Mouse (Mus musculus) natural killer cell, adult 2 months (primary cell): Measurements from ENCODE around the gene Cebpa.

Experiments used
- DNase-seq, 2 experiments: peaks; one replicate each; pipeline ENCODE4 v3.0.0; 2022; ENCODE audit warnings: low spot score in 2 of 2

The Cebpa gene

GRCm38 (mm10) chr7:35120146-35120691, 1.1 kb downstream of the Cebpa start:
- no peak for DNase-seq

GRCm38 (mm10) chr7:35121150-35121549, 2.1 kb downstream of the Cebpa start:
- DNase-seq = no peak

- no peak for DNase-seq
Observed at GRCm38 (mm10) chr7:35122401-35123320, 3.6 kb downstream of the Cebpa start.

DNA sequence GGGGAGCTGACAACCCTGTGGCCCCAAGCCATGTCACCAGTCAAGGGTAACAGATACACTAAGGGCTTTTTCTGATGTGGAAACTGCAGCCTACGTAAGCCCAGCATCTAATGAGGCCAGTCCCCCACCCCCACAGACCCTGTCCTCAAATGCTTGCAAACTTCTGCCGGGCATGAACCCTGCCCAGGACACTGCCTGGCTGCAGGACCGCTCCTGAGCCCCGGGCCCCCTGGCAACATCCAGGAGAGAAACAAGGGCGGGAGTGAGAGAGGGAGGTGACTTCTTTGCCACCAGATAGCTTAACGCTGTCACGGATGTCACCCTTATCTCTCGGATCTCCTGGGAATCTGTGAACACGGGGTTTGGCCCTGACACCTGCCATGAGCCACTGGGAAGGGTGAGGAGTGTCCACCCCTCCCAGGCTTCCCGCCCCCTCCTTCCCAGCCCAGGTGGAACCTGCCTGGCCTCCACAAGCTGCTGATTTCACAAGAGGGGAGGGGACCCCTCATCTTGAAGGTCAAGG, 4.4 kb downstream of the Cebpa start:
- no peak for DNase-seq

DNA sequence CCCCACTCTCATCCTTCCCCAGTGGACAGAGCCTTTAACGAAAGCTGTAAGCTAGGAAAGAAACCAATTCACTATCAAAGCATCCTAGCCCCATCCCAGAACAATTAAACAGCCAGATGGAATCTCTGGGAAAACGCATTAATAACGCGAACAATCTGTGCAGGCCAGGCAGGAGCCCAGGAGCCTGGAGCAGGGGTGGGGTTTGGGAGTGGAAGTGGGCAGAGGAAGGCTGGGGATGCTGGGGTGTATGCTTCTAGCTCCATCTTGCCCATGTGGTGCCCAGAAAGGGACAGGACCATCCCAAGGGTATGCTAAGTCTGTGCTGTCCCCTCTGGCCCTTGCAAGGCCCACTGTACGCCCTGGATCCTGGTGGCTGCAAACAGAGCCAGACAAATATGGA, 5.1 kb downstream of the Cebpa start:
- no peak for DNase-seq

DNA sequence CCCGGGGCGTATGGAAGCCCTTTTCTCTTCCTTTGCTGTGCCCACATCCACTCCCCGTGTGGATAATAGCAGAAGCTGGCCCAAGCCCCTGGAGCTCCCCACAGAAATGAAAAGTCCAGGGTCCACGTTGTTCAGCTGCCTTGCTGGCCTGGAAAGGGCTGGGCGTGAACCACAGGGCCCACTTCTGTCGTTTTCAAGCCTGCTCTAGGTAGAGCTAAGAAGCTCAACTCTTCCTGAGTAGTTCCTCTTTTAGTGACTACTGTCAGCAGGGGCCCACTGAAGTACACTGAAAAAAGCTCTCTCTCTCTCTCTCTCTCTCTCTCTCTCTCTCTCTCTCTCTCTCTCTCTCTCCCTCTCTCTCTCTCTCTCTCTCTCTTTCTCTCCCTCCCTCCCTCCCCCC, 5.7 kb downstream of the Cebpa start:
- DNase-seq = no peak

- DNase-seq = no peak
Observed at GRCm38 (mm10) chr7:35125971-35126370, 6.9 kb downstream of the Cebpa start.

DNA sequence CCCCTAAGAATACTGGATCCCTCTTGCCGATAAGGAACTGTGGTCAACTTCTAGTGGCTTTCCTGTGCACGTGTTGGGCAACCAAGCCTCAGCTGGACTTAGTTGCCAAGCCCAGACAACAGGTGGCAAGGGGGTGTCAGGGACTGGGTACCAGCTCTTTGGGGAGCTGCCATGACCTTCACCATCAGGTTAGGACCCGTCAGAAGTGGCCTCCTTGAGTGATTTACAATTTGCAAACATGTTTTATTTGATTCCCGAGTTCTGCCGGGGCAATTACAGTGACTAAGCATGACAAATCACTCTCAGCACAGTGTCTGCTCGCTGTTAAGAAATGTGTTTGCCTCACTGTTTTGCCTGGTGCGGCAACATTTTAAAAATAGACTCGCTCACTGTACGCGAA, 7.9 kb downstream of the Cebpa start:
- DNase-seq = no peak

- no peak for DNase-seq
Observed at GRCm38 (mm10) chr7:35127721-35128120, 8.6 kb downstream of the Cebpa start.

- DNase-seq = no peak
Observed at GRCm38 (mm10) chr7:35128677-35129567, 9.8 kb downstream of the Cebpa start.

DNA sequence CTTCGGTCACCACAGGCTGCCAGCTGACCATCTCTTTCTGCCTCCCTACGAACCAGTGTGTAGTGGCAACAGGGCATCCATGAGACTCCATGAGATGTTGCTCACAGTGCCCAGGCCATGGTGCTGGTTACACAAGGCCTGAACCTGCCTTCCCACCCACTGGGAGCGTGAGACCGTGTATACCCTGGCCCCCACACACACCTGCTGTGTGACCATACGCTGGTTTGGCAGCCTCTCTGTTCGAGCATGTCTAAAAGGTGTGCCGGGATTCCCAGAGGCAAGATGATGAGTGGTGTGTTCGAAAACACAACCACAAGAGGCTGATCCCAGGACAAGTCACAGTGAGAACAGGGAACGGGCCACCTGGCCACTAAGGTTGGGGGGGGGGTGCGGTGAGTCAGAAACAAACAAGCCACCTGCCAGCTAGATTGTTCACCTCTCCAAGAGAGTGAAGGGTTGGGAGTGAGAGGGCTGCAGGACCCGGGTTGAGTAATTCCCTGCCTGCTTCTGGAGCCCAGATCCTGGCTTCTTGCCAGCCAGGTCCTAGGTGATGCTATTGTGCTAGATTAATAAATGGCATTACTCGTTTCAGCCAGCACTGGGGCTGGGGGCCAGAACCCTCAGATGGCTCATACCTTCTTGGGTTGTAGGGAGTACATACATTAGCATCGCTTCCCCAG, 11.1 kb downstream of the Cebpa start:
- no peak for DNase-seq

DNA sequence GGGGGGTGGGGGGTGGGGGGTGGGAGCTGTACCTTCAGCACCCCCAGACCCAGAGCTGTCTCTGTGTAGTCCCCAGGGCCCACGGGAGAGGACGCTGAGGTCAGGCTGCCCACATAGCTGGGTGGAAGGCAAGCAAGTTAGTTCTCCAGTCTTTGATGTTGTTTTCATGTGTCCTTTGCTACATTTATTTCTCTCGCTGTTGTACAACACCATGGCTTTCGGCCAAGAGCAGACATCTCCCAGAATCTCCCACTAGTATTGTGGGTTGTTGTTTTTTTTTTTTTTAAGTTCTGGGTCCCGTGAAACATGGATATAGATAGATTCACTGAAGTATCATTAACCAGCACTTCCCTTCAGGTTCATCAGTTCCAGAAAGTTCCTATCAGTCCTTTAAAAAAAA, 11.8 kb downstream of the Cebpa start:
- DNase-seq = no peak

DNA sequence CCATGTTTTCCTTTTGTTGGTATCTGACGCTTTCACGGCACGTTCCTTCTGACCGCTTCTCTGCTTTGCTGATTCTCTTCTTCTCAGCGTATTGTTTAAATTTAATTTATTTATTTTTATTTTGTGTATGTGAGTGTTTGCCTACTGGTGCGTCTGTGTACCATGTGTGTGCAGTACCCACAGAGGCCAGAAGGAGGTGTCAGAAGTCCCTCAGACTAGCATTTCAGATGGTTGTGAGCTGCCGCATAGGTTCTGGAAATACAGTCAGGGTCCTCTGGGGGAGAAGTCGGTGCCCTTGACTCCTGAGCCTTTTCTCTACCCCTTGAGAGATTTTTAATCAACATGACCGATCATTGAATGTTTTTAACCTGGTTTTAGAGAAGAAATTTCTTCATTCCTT, 12.5 kb downstream of the Cebpa start:
- DNase-seq = no peak

- no peak for DNase-seq
Observed at GRCm38 (mm10) chr7:35134621-35135020, 15.5 kb downstream of the Cebpa start.

- no peak for DNase-seq
Observed at GRCm38 (mm10) chr7:35137524-35137923, 18.4 kb downstream of the Cebpa start.

DNA sequence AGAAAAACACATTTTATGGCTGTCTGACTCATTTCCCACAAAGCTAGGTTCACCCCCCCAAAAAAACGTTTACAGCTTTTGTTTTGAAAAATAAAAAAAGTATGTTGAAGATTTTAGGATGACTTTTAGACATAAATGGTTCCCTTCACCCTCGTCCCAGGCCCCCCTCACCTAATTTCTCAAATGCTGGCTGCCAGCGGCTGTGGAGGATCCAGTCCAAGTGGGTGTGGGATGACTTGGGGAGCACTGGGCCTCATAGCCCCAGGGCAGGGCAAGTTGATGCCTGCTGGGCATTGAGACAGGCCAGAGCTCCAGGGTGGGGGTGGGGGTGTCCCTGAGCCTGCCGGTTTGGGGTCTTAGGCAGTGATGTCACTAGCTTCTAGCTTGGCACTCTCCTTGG, 19.4 kb downstream of the Cebpa start:
- DNase-seq = no peak

DNA sequence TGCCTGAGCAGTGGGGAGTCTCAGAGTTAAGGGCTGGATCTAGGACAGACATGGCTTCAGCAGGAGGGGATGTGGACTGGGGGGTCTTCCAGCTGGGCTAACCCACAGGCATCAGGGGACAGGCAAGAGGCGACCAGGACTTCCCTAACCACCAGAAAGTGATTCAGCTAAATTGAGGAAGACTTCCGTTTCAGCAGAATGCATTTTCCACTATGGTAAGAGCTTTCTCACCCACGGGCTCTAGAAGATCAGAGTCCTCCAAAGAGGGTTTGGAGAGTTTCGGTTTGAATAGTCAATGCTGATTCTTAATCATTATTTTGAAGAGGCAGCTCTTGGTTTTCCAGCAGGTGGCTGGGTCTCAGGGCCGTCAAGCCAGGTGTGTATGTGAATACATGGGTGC, 20.8 kb downstream of the Cebpa start:
- no peak for DNase-seq

DNA sequence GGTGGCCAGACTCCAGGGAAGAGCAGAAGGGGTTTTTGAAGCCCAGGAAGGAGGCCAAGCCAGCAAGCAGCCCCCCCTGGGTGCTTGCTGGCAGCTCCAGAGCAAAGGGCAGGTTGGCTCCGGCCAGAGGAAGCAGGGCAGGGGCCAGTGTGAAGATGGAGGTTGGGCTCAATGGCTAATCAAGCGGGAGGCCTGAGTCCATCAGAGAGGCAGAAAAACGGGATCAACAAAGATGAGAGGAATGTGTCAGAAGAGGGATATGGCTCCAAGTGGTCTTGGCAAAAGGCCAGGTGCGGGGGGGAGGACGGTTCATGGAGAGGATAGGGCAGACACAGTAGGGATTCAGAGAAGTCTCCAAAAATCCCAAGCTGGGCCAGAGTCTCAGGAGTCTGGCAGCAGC, 22.4 kb downstream of the Cebpa start:
- DNase-seq = no peak

DNA sequence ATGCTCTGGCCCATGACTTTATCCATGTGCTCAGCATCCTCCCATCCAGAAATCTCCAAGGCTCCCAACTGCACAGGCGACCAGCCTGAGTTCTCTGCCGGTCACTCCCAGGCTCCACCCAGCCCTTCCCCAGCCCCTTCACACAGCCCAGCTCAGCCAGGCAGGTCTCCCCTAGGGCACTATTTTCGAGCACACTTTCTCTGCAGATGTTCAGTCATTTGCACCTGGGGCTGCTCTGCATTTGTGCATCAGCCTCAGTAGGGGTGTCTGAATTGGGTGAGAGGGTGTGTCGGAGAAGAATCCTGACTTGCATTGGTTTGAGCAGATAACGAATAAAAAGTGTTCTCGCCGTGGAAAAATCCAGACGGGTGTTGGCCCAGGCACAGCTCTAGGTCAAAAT, 23.4 kb downstream of the Cebpa start:
- no peak for DNase-seq

DNA sequence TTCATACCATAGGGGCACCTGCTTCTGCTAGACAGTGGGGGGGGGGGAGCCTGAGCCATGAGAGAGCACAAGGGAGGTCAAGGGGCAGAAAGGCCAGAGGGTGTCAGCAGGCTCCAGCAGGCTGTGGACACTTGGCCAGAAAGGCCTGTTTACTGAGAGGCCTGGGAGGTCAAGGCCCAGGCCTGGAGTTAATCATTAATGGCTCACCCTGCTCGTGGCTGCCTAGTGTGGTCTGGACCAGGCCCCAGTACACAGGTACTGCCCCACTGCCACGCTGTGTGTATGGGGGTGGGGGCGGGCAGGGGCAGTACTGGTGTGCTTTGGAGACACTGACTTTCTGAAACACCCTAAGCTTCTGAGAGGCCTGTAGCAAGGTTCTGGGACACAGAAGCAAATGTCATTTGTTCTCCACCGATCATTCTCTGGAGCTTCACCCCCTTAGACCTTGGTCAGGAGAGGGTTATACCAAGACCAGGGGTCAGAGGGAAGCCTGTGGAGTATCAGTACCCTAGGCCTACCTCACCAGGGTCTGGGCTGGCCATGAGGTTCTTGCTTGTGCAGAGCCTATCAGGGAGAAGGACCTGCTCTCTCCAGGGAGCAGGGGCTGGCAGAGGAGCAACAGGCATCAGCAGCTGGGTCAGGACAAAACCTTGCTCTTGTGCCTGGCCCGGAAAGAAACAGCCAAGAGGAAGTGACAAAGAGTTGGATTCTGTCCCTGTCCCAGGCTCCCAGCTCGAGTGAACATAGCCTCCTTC, 24.9 kb downstream of the Cebpa start:
- DNase-seq = no peak

GRCm38 (mm10) chr7:35145068-35145467, 26.0 kb downstream of the Cebpa start:
- DNase-seq = no peak
